Mouse (Mus musculus) CH12F3 (cell line): Measurements from ENCODE around the gene Nsf.
"Not testable (repeated sequence)": the region's sequence is repeated elsewhere in the genome, so short reads cannot be mapped to it uniquely, and the experiment has no call there.

Experiments used
- in situ Hi-C: fragments of 300-500 bp; cut with MboI; formaldehyde crosslinking; loops from 2 replicates; pipeline ENCODE4 v1.14.3; 2020; ENCODE audit warnings: low sequenced_read_pairs

The Nsf gene

GRCm38 (mm10) chr11:103896966-103897750, 56.7 kb downstream of the Nsf start:
- in situ Hi-C loops = no loop called here

- in situ Hi-C loops = no loop called here
These were observed 57.8 kb downstream of the Nsf start for GRCm38 (mm10) chr11:103896056-103896455.

GRCm38 (mm10) chr11:103892831-103893230, 61.0 kb downstream of the Nsf start:
- in situ Hi-C loops = no loop called here

- in situ Hi-C loops = no loop called here
These were observed 62.1 kb downstream of the Nsf start for GRCm38 (mm10) chr11:103891781-103892180.

GRCm38 (mm10) chr11:103890337-103891186, 63.3 kb downstream of the Nsf start:
- in situ Hi-C loops = no loop called here

- in situ Hi-C loops = no loop called here
These were observed 66.0 kb downstream of the Nsf start for GRCm38 (mm10) chr11:103887724-103888410.

- in situ Hi-C loops = no loop called here
These were observed 69.0 kb downstream of the Nsf start for GRCm38 (mm10) chr11:103884749-103885383.

- in situ Hi-C loops = no loop called here
These were observed 70.1 kb downstream of the Nsf start for GRCm38 (mm10) chr11:103883793-103884192.

- in situ Hi-C loops = not testable (repeated sequence)
These were observed 74.4 kb downstream of the Nsf start for GRCm38 (mm10) chr11:103879476-103879875.

- in situ Hi-C loops = no loop called here
These were observed 75.4 kb downstream of the Nsf start for GRCm38 (mm10) chr11:103878441-103878840.

- in situ Hi-C loops = no loop called here
These were observed 83.5 kb downstream of the Nsf start for GRCm38 (mm10) chr11:103870352-103870751.

GRCm38 (mm10) chr11:103867702-103868101, 86.2 kb downstream of the Nsf start:
- in situ Hi-C loops = no loop called here

GRCm38 (mm10) chr11:103865346-103865745, 88.5 kb downstream of the Nsf start:
- in situ Hi-C loops = no loop called here

- in situ Hi-C loops = no loop called here
These were observed 89.4 kb downstream of the Nsf start for GRCm38 (mm10) chr11:103864486-103864885.

GRCm38 (mm10) chr11:103862951-103863350, 90.9 kb downstream of the Nsf start:
- in situ Hi-C loops = no loop called here

- in situ Hi-C loops = no loop called here
These were observed 93.8 kb downstream of the Nsf start for GRCm38 (mm10) chr11:103859933-103860610.

- in situ Hi-C loops = no loop called here
These were observed 95.1 kb downstream of the Nsf start for GRCm38 (mm10) chr11:103858760-103859159.

GRCm38 (mm10) chr11:103856641-103857040, 97.2 kb downstream of the Nsf start:
- in situ Hi-C loops = no loop called here

- in situ Hi-C loops = no loop called here
These were observed 99.6 kb downstream of the Nsf start for GRCm38 (mm10) chr11:103854294-103854693.

- in situ Hi-C loops = no loop called here
These were observed 100.5 kb downstream of the Nsf start for GRCm38 (mm10) chr11:103853284-103853920.
